Mouse (Mus musculus): Measurements from ENCODE around the gene Trim12a.
"Not testable (repeated sequence)": the region's sequence is repeated elsewhere in the genome, so short reads cannot be mapped to it uniquely, and the experiment has no call there.

The Trim12a gene

DNA sequence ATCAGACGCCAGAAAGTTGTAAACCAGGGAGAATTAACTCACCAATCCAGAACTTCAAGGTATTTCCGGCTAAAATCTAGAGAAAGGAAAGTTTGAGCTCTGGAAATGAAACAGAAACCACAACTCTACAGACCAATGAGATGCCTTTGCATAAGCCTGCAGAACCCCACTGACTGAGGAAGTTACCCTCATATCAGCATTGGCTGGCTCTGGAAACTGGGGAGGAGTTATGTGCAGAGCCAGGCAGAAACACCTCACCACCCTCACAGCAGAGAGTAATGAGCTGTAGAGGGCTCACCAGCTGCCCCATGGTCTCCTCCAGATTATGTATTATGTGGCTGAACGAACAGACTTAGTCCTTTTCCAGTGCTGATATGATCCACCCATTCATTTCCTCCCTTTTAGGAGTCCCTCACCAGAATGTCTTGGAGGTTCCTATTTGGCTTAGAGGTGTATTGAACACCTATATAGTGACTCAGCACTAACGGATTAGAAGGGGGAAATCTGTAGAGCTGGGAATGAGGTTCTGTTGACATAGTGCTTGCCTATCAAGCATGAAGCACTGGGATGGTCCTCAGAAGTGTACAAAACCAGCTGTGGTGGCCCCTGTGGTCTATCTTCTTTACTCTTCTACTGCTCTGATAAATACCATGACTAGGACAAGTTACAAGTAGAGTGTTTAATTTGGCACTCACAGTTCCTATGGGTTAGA lies at the start of gene Trim12a:
Gene Trim12a, minus strand, starts transcription at position 98 of the 712 bp plus-strand sequence.
- not testable (repeated sequence) for DNase-seq

DNA sequence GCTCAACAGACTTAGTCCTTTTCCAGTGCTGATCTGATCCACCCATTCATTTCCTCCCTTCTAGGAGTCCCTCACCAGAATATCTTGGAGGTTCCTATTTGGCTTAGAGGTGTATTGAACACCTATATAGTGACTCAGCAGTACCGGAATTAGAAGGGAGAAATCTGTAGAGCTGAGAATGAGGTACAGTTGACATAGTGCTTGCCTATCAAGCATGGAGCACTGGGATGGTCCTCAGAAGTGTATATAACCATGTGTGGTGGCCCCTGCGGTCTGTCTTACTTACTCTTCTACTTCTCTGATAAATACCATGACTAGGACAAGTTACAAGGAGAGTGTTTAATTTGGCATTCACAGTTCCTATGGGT lies 38.3 kb upstream of the Trim12a start:
- no peak for DNase-seq

DNA sequence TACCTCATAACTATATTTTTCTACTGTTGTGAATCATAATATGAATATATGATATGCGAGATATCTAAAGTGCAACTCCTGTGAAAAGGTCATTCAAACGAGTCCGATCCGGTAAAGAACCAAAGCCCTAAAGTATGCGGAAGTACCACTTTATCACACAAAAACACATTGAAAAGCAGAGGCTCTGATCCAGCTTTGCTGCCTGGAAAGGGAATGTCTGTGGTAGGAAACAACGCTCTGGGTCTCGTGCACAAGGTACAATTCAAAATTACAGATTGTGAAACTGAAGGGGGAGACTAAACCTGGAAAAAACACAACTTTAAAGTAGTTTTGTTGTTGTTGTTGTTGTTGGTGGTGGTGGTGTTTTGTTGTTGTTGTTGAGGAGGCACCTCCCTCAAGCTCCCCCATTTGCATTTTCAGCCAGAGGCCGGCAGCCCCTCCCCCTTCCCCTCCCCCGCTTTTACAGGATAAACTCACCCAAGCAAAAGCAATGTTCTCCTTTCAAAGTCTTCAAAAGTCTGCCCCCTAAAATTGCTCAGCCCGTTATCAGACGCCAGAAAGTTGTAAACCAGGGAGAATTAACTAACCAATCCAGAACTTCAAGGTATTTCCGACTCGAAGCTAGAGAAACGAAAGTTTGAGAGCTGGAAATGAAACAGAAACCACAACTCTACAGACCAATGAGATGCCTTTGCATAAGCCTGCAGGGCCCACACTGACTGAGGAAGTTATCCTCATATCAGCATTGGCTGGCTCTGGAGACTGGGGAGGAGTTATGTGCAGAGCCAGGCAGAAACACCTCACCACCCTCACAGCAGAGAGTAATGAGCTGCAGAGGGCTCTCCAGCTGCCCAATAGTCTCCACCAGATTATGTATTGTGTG lies 37.7 kb upstream of the Trim12a start, which contains the start of gene Trim12c:
Gene Trim12c, minus strand, starts transcription at position 646 of the 883 bp plus-strand sequence.
- DNase-seq, result peak; percentile 84

- not testable (repeated sequence) for DNase-seq
These were observed 32.8 kb upstream of the Trim12a start for GRCm38 (mm10) chr7:104348043-104348442.

GRCm38 (mm10) chr7:104340744-104341143 lies 25.5 kb upstream of the Trim12a start:
- DNase-seq, result not testable (repeated sequence)

DNA sequence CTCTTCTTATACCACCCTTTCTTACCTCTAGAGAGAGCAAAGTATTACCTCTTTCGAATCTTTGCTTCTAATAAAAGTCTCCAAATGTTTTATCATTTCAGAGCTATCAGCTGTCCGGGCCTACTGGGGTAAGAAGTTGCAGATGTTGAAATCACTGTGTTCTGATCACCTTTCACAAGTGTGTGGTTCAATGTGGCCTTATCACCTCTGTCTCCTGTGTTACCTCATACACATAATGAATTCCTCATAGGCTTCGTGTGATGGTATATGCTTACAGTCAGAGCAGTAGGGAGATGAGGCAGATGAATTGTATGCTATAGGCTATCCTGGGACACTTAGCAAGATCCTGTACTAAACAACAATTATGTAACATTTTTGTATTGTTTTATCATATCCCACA lies 20.3 kb upstream of the Trim12a start:
- not testable (repeated sequence) for DNase-seq

DNA sequence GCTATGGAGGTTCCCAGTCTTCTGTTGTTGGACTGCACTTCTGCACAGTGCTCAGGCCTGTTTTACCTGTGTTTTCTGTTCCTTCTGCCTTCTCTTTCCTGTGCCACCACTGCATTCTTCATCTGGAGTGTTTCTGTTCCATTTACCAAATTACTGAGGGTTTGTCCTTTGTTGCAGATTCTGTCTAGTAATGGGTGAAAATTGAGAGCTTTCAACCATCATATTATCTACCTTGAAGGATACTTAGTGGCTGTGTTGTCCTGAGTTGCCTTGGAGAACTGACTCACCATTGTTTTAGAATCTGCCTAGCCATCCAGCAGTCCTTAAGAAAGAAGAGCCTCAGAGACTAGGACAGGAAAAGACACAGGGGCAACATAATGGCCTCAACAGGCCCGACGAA lies 13.9 kb upstream of the Trim12a start, which contains the start of gene Trim34b:
Gene Trim34b, plus strand, starts transcription at position 301 of the 400 bp plus-strand sequence.
- not testable (repeated sequence) for DNase-seq

GRCm38 (mm10) chr7:104322028-104322427 lies 6.8 kb upstream of the Trim12a start:
- DNase-seq, result no peak

GRCm38 (mm10) chr7:104314796-104315353 lies 391 bp downstream of the Trim12a start:
- peak; percentile 12 for DNase-seq

DNA sequence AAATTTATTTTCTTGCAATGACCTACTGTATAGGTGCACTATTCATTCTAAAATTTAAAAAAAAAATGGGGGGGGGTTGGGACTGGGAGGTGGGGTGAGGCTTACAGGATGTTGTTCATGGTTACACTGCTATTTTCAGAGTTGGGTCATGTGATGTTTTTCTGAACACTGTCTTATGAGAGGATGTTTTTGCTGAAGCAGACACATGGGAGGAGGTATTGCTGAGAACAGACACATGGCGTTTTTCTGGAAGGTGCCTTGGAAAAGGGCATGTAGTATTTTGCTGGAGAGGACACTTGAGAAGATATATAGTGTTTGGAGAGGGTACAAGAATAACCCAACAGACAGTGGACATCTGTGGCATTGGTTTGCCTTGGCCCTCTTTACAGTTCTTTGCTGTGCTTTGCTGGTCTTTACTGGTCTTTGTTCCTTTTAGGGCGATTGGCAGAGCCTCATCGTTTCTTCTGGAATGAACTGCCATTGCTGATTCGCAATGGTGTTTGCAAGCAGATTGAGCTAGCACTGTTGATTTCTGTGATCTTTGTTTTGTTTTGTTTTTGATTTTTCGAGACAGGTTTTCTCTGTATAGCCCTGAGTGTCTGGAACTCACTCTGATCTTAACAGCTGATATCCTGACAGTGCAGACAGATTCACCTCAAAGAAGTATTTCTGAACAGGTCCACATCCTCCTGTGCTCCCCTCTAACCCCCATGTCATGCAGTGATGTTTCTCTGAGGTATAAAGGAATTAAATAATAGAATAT lies 23.4 kb downstream of the Trim12a start:
- DNase-seq, result no peak

DNA sequence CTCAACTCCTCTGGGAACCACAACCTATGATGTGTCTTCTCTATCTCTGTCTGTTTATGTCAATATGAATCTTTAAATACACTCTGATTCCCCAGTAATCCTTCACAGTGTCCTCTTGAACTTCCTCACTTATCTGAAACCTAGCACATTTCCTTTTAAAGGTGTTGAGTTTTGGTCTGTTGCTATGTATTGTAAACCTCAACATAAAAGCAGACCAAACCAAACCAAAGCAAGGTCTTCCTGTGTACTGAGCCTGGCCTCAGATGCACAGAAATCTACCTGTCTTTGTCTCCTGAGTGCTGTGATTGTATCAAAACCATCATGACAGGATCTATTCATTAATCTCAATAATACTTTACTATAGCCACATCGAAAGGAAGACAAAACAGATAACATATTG lies 24.6 kb downstream of the Trim12a start:
- DNase-seq, result no peak

- peak; percentile 5 for DNase-seq
These were observed 27.5 kb downstream of the Trim12a start, which contains the start of gene Trim5 for GRCm38 (mm10) chr7:104287576-104288443. Trim5 (minus strand) TSS chr7:104288094.

DNA sequence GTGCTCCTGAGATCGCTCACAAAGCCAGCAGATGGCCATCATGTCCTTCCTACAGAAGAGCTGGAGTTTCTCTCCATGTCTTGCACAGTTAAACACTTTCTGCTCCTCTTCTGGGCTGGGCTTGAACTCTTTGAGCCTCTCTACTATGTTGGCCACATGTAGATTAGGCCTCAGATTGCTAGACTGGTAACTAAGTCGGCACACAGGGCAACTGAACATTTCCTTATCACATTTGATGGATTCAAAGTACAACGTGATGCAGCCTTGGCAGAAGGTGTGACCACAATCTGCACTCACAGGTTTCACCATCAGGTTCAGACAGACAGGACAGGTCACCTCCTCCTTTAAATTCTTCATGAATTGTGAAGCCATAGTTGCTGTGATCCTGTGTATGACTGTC lies 35.9 kb downstream of the Trim12a start:
- DNase-seq, result not testable (repeated sequence)

GRCm38 (mm10) chr7:104265335-104265734 lies 49.9 kb downstream of the Trim12a start:
- DNase-seq, result not testable (repeated sequence)

DNA sequence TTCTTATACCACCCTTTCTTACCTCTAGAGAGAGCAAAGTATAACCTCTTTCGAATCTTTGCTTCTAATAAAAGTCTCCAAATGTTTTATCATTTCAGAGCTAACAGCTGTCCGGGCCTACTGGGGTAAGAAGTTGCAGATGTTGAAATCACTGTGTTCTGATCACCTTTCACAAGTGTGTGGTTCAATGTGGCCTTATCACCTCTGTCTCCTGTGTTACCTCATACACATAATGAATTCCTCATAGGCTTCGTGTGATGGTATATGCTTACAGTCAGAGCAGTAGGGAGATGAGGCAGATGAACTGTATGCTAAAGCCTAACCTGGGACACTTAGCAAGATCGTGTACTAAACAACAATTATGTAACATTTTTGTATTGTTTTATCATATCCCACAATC lies 54.9 kb downstream of the Trim12a start:
- DNase-seq, result not testable (repeated sequence)

Data from kidney, postnatal 14 days (tissue).